Mouse (Mus musculus) cerebellum, postnatal 14 days (tissue): ENCODE measurements around the gene Agpat2.

Experiments
- DNase-seq, 2 experiments: peaks; one replicate each; pipeline ENCODE4 v3.0.0; 2021; ENCODE audit warnings: mixed read lengths in 2 of 2

The Agpat2 gene

DNA sequence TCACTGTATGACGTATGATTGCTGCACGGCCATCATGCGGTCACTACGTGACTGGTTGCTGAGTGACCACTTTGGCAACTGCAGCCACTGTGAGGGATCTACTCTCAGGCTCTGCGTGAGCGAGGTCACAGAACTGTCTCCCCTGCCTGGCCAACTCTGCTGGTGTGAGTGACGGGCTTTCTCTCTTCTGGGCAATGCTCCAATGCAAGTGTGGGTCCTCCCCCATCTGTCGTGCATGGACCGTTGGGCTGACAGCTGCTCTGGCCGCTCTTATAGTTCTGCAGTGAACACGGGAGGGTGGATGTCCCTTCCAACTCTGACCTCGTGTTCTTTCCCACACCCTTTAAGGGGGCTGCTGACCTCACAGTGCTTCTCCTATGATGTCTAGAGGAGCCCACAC is 30.8 kb downstream of the Agpat2 start:
- DNase-seq: peak; percentile 62 to 64

GRCm38 (mm10) chr2:26571826-26572225 is 32.4 kb downstream of the Agpat2 start:
- no peak for DNase-seq

GRCm38 (mm10) chr2:26571400-26571799 is 32.8 kb downstream of the Agpat2 start:
- DNase-seq: no peak

DNA sequence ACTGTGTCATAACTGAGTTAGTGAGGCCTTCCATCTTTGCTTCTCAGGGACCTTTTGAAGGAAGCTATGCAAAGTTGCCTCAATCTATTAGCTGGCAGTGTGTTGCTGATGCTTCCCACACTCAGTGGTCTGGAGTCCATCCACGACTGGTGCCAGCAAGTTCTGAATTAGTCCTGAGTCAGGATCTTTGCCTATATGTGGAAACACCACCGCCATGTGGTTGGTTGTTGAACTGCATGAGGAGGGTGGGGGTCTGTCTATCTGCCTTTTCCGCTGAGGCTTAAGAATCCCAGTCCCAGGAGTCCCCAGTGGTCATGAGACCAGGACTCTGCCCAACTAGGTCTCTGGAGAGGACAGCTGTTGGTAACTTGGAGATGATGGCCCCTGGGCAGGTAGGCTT is 34.2 kb downstream of the Agpat2 start:
- peak; percentile 55 to 82 for DNase-seq

- peak; percentile 47 to 50 for DNase-seq
Measured at GRCm38 (mm10) chr2:26566221-26566620, 38.0 kb downstream of the Agpat2 start.

GRCm38 (mm10) chr2:26561351-26562016 is 42.7 kb downstream of the Agpat2 start:
- peak; percentile 39 to 55 for DNase-seq

DNA sequence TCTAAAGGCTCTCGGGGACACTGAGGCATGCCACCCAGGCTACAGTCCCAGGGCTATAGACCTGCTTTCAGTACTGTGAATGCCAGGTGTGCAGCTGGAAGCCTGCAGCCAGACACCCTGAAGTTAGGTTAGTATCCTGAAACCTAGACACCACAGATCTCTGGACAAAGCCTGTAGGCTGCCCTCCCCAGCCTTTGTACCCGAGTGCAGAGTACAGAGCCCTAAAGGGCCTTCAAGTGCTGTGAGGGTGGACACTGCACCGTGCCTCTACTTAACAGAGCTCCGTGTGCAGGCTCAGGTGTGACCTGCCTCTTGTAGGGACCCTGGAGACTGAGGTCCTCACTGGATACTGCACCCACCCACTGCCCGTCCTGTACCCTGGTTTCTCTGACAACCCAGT is 43.7 kb downstream of the Agpat2 start:
- DNase-seq: no peak

DNA sequence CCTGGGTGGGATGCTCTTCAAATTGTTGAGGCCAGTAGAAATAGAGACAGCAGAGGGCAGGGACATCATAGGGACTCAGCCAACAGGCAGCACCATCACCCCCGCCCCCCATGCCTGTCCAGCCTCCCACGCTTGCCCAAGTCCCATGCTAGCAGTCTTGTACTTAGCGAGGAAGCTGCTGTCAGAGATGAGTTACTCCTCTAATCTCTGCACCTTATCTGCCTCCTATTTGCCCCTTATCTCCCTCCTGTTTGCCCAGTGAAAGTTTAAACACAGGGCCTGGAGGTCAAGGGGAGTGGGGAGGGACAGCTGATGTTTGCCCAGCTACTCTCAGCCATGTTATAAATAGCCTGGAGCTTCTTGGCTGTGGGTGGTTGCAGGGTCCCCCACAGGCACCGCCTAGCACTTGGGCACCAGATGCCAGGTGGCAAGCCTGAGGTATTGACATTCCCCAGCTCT is 47.7 kb downstream of the Agpat2 start:
- DNase-seq: no peak

GRCm38 (mm10) chr2:26555076-26555475 is 49.1 kb downstream of the Agpat2 start:
- peak; percentile 27 to 53 for DNase-seq

GRCm38 (mm10) chr2:26553904-26554303 is 50.3 kb downstream of the Agpat2 start:
- DNase-seq: no peak

DNA sequence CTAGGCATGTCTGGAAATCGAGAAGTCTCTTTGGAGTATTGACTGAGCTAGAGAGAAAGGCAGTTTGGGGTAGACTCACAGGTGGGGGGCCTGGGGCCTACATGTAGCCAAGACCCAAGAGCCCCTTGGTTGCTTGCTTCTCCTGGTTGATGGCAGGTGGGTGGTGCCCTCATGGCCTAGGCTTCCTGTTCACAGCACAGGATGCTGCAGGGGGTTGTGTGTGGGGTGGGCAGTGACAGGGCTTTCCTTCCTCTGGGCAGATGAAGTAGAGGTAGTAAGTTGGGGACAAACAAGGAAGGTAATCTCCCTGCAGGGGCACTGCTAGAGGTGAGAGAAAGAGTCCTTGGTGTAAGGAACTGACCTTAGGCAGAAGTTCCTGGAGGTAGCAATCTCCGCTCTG is 52.2 kb downstream of the Agpat2 start:
- DNase-seq: no peak

DNA sequence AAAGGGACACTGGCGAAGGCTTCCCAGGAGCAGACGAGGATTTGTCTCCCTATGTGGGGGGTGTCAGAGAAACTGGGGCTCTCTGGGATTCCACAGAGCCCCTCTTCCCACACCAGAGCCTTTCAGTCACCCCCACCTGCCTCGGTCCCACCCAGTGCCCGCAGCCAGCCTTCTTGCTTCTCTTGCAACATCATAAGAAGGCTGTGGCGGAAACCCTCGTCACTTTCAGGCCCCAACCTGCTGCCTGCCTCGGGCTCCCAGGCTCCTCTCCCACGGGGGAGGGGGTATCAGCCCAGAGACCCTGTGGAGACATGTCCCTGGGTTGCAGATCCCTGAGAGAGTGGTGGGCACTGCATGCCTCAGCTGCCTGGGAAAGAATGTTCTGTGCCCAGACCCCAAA is 52.8 kb downstream of the Agpat2 start:
- DNase-seq: no peak

DNA sequence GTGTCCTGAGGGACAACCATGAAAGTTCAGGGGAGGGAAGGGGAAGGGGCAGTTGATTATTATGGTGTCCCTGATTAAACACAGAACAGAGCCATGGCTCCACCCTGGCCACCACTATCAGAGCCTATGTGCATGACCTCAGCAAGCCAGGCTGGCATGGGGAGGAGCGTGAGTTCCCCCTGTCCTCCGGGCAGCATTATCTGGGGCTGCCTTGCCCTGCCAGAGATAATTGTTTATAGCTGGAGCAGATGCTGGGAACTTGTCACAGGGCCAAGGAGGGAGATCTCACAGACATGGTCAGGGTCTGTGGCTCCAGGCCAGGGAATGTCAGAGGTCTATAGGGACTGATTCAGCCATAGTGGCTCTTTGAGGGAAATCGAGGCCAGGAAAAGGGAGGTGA is 53.4 kb downstream of the Agpat2 start:
- no peak for DNase-seq

- no peak for DNase-seq
Measured at GRCm38 (mm10) chr2:26550205-26550604, 54.0 kb downstream of the Agpat2 start.

DNA sequence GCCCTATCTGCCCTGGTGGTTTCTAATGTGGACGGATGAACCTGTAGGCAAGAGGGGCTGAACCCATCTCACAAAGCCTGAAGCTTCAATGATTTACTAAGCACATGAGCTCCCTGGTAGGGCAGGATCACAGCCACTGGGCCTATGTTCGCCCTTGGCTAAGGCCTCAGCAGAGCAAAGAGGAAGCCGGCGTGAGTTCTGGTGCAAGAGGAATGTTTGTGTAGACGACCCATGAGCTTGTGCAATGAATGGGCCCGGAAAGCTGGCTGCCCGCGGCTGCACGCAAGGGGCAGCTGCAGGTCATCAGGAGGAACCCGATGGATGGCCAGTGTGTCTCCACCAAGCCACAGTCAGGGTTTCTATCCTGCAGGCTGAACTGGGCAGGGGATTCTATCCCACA is 54.4 kb downstream of the Agpat2 start:
- no peak for DNase-seq

GRCm38 (mm10) chr2:26547481-26547880 is 56.7 kb downstream of the Agpat2 start:
- no peak for DNase-seq

DNA sequence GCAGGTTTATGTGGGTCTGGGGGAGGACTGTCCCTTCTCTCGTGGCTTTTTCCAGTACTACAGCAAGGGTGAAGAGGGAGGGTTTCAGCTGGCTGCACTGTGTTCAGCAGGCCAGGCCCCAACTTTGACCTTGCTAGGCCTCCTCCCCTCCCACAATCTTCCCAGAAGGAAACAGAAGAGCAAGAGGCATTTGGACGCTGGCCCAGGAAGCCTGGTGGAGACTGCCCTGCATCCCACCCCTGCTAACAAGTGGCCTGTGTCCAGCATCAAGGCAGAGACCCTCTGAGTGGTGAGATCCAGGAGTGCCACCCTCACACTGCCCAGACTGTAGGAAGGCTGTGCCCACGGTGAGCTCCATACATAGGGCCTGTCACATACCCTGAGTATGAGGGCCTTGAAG is 60.0 kb downstream of the Agpat2 start:
- no peak for DNase-seq

DNA sequence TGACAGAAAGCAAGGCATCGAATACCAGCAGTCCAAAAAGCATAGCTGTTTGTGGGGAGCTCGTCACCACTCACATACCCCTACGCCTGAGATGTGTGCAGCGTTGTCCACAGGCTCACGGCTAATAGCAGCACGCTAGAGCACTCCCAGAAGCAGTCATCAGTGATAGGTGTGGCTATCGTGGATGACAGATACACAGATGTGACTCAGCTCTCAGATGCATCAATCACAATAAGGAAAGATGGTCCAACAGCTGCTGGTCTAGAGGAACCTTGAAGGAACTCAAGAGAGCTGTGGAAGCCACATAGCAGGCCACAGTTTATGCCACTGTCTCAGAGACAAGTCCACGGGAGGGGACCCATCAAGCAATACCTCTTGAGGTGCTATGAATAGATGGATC is 60.4 kb downstream of the Agpat2 start:
- no peak for DNase-seq

DNA sequence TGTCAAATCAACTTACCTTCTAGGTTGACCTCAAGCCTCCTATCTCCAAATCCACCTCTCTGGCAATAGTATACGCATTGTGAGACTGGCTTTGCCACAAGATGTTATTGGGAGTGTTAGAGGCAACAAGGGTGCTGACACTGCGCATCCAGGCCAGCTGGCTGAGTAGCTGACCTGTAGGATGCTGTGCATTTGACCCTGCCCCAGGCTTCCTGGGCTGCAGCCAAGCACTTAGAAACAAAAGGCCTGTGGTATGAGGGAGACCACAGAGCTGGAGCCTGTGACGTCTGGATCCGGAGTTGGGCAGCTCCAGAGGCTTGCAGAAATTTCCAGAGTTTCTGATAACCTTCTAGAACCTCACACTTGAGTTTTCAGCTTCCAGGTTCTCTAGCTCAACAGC is 61.1 kb downstream of the Agpat2 start:
- DNase-seq: no peak
